Mouse (Mus musculus) adrenal gland, adult 18-20 months (tissue): ENCODE measurements around the gene Neurl4. TPM values are rescaled to one million over a fixed set of nuclear protein-coding genes. Genes with fewer than 3 reads are reported as not detected.
"Not testable (repeated sequence)": the region's sequence is repeated elsewhere in the genome, so short reads cannot be mapped to it uniquely, and the experiment has no call there.

Experiments
- DNase-seq, 2 experiments: peaks; one replicate each; pipeline ENCODE4 v3.0.0; 2021 to 2022; ENCODE audit warnings: low spot score in 2 of 2
- total RNA-seq, 2 experiments: library from RNA; stranded (reverse); gene quantifications; 1 replicate in 1 of 2; 2 replicates in 1 of 2; pipeline ENCODE4 v1.2.3; 2021

Gene Neurl4
- total RNA-seq, 2 experiments from 2014 or later, result 48.5 to 53.9 TPM

- not testable (repeated sequence) for DNase-seq
These were observed 29.3 kb downstream of the Neurl4 start for GRCm38 (mm10) chr11:69930176-69930575.

GRCm38 (mm10) chr11:69930967-69931537 is 30.2 kb downstream of the Neurl4 start:
- DNase-seq, result no peak

GRCm38 (mm10) chr11:69931769-69932168 is 30.9 kb downstream of the Neurl4 start:
- no peak for DNase-seq

- DNase-seq, result no peak
These were observed 31.4 kb downstream of the Neurl4 start for GRCm38 (mm10) chr11:69932254-69932653.

GRCm38 (mm10) chr11:69933066-69933465 is 32.2 kb downstream of the Neurl4 start:
- no peak for DNase-seq

- DNase-seq, result peak; percentile 95 to 98
These were observed 33.3 kb downstream of the Neurl4 start for GRCm38 (mm10) chr11:69934169-69934568.

- DNase-seq, result no peak
These were observed 33.8 kb downstream of the Neurl4 start for GRCm38 (mm10) chr11:69934681-69935080.

- DNase-seq, result peak; percentile 79 to 81
These were observed 34.4 kb downstream of the Neurl4 start, which contains the start of gene Ybx2 for GRCm38 (mm10) chr11:69935137-69935879. Ybx2 (plus strand) TSS chr11:69935796.

GRCm38 (mm10) chr11:69936156-69936555 is 35.3 kb downstream of the Neurl4 start:
- no peak for DNase-seq

- DNase-seq, result no peak
These were observed 36.0 kb downstream of the Neurl4 start for GRCm38 (mm10) chr11:69936714-69937347.

GRCm38 (mm10) chr11:69937385-69937784 is 36.5 kb downstream of the Neurl4 start:
- DNase-seq, result no peak

GRCm38 (mm10) chr11:69937834-69938233 is 37.0 kb downstream of the Neurl4 start:
- DNase-seq, result no peak

GRCm38 (mm10) chr11:69938401-69938979 is 37.6 kb downstream of the Neurl4 start:
- DNase-seq, result no peak

- no peak for DNase-seq
These were observed 38.3 kb downstream of the Neurl4 start for GRCm38 (mm10) chr11:69939181-69939580.

- no peak for DNase-seq
These were observed 38.9 kb downstream of the Neurl4 start for GRCm38 (mm10) chr11:69939731-69940130.

GRCm38 (mm10) chr11:69940962-69941361 is 40.1 kb downstream of the Neurl4 start:
- no peak for DNase-seq

- DNase-seq, result no peak
These were observed 44.3 kb downstream of the Neurl4 start for GRCm38 (mm10) chr11:69945216-69945615.

- no peak for DNase-seq
These were observed 45.4 kb downstream of the Neurl4 start for GRCm38 (mm10) chr11:69945997-69946891.

- peak; percentile 43 to 61 for DNase-seq
These were observed 46.6 kb downstream of the Neurl4 start for GRCm38 (mm10) chr11:69947337-69948065.
